Mouse (Mus musculus): ENCODE measurements around the gene Mmaa. TPM values are rescaled to one million over a fixed set of nuclear protein-coding genes. Genes with fewer than 3 reads are reported as not detected.
A peak's percentile ranks its signal among the peaks of the same experiment; 100 is the strongest.

Gene Mmaa
- polyA plus RNA-seq, 1 experiment from 2014 or later, result 27.3 TPM

DNA sequence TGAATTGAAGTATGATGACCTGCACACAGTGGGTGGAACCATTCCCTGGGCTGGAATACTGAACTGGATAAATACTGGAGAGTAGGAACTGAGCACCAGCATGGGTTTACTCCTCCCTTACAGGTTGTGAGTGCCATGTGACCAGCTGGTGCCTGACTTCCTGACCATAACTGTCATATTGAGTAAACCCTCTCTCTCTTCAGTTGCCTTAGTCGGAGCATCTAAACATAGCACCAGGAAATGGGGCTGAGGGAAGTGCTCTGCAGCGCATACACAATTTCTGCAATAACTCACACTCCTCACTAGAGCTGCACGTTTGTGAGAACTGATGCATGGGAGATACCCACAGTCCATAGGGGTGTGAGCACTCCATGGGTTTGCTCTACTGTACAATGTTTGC lies 55.4 kb downstream of the Mmaa start:
- 88% methylated on average over 3 of the region's 3 CpGs for WGBS
- H3K9me3 ChIP-seq (ENCODE audit: control insufficient read depth, low read length), result no peaks in the 10 kb centered on the region
- ATAC-seq, result no peak
- H3K4me2 ChIP-seq (ENCODE audit: low read length), result no peak overlapping the region
- H3K36me3 ChIP-seq (ENCODE audit: control insufficient read depth, insufficient read depth), result no peaks in the 10 kb centered on the region
- H3K9ac ChIP-seq (replicated peaks; ENCODE audit: low read depth, low read length), result no peak overlapping the region
- no peaks in the 10 kb centered on the region for H3K27me3 ChIP-seq (replicated peaks; ENCODE audit: control insufficient read depth, insufficient read depth, low read length)
- no peaks in the 10 kb centered on the region for H3K4me1 ChIP-seq (replicated peaks; ENCODE audit: control insufficient read depth, insufficient read depth, low read length)
- no peak overlapping the region for H3K27ac ChIP-seq (ENCODE audit: low read length)
- H3K4me3 ChIP-seq (replicated peaks; ENCODE audit: low read length), result no peak overlapping the region

- no peak overlapping the region for H3K27ac ChIP-seq (ENCODE audit: low read length)
- H3K9me3 ChIP-seq (ENCODE audit: control insufficient read depth, low read length), result peaks cover 3% of the 10 kb centered on the region; the same call in 1 of the 2 replicates
- H3K27me3 ChIP-seq (replicated peaks; ENCODE audit: control insufficient read depth, insufficient read depth, low read length), result no peaks in the 10 kb centered on the region
- no peaks in the 10 kb centered on the region for H3K4me1 ChIP-seq (replicated peaks; ENCODE audit: control insufficient read depth, insufficient read depth, low read length)
- no peak for ATAC-seq
- H3K36me3 ChIP-seq (ENCODE audit: control insufficient read depth, insufficient read depth), result no peaks in the 10 kb centered on the region
- WGBS, result 94% methylated on average over 8 of the region's 8 CpGs
- no peak overlapping the region for H3K4me3 ChIP-seq (replicated peaks; ENCODE audit: low read length)
- no peak overlapping the region for H3K9ac ChIP-seq (replicated peaks; ENCODE audit: low read depth, low read length)
- no peak overlapping the region for H3K4me2 ChIP-seq (ENCODE audit: low read length)
Measured at GRCm38 (mm10) chr8:79229266-79229888, 65.4 kb downstream of the Mmaa start.

DNA sequence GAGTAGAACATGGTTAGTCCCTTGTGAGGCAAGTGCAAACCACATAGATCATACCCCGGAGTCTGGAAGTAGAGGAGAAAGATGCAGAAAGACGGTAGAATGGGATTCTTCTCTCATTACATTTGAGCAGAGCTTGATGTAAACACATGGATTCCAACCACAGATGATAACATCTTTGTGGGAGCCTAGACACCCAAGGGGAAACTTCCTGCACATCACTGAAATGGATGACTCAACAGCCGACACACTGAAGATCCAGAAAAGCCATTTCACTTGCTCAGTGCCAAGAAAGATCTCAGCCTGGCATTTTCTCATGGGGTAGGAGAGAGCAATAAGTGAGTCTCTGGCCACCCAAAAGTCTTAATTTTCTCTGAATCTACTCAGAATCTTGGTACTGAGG lies 66.8 kb downstream of the Mmaa start:
- Histone ChIP-seq H3K36me3 (ENCODE audit: control insufficient read depth, insufficient read depth) (no peaks in the 10 kb centered on the region), H3K9ac (replicated peaks; ENCODE audit: low read depth, low read length) (no peak overlapping the region), H3K4me2 (ENCODE audit: low read length) (no peak overlapping the region), H3K27ac (ENCODE audit: low read length) (no peak overlapping the region), H3K4me3 (replicated peaks; ENCODE audit: low read length) (no peak overlapping the region), H3K27me3 (replicated peaks; ENCODE audit: control insufficient read depth, insufficient read depth, low read length) (no peaks in the 10 kb centered on the region), H3K4me1 (replicated peaks; ENCODE audit: control insufficient read depth, insufficient read depth, low read length) (no peaks in the 10 kb centered on the region), H3K9me3 (ENCODE audit: control insufficient read depth, low read length) (peaks cover 3% of the 10 kb centered on the region; the same call in 1 of the 2 replicates)
- no peak for ATAC-seq
- WGBS, result 94% methylated on average over 3 of the region's 3 CpGs

GRCm38 (mm10) chr8:79227194-79227593 lies 67.5 kb downstream of the Mmaa start:
- no peak overlapping the region for H3K27ac ChIP-seq (ENCODE audit: low read length)
- no peak overlapping the region for H3K9ac ChIP-seq (replicated peaks; ENCODE audit: low read depth, low read length)
- H3K4me3 ChIP-seq (replicated peaks; ENCODE audit: low read length), result no peak overlapping the region
- no peak overlapping the region for H3K4me2 ChIP-seq (ENCODE audit: low read length)
- H3K9me3 ChIP-seq (ENCODE audit: control insufficient read depth, low read length), result peaks cover 3% of the 10 kb centered on the region; the same call in 1 of the 2 replicates
- H3K4me1 ChIP-seq (replicated peaks; ENCODE audit: control insufficient read depth, insufficient read depth, low read length), result no peaks in the 10 kb centered on the region
- H3K36me3 ChIP-seq (ENCODE audit: control insufficient read depth, insufficient read depth), result no peaks in the 10 kb centered on the region
- ATAC-seq, result no peak
- 78% methylated on average over 4 of the region's 4 CpGs for WGBS
- no peaks in the 10 kb centered on the region for H3K27me3 ChIP-seq (replicated peaks; ENCODE audit: control insufficient read depth, insufficient read depth, low read length)

DNA sequence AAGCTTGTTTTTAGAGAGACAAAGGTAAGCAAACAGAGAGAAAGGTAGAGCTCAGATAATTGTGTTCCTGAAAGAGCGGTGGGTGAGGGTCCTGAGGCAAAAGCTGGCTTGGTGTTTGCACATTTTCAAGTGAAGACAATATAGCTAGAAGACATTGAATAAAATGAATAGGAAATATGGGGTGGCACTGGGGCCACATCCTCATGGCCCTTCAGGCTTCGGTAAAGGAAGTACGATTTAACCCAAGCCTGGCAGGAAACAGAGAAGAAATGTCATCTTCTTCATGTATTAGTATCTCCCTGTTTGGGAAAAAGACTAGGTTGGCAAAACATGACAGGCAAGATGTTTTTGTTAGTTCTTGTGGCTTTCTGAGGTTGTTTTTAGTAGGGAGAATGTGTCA lies 68.7 kb downstream of the Mmaa start:
- ATAC-seq, result no peak
- Histone ChIP-seq H3K4me1 (replicated peaks; ENCODE audit: control insufficient read depth, insufficient read depth, low read length) (peaks cover 2% of the 10 kb centered on the region; the same call in 1 of the 2 replicates), H3K36me3 (ENCODE audit: control insufficient read depth, insufficient read depth) (no peaks in the 10 kb centered on the region), H3K9me3 (ENCODE audit: control insufficient read depth, low read length) (peaks cover 3% of the 10 kb centered on the region; the same call in 1 of the 2 replicates), H3K27ac (ENCODE audit: low read length) (no peak overlapping the region), H3K9ac (replicated peaks; ENCODE audit: low read depth, low read length) (no peak overlapping the region), H3K27me3 (replicated peaks; ENCODE audit: control insufficient read depth, insufficient read depth, low read length) (no peaks in the 10 kb centered on the region), H3K4me2 (ENCODE audit: low read length) (no peak overlapping the region), H3K4me3 (replicated peaks; ENCODE audit: low read length) (no peak overlapping the region)
- WGBS, result 94% methylated on average over 3 of the region's 3 CpGs

DNA sequence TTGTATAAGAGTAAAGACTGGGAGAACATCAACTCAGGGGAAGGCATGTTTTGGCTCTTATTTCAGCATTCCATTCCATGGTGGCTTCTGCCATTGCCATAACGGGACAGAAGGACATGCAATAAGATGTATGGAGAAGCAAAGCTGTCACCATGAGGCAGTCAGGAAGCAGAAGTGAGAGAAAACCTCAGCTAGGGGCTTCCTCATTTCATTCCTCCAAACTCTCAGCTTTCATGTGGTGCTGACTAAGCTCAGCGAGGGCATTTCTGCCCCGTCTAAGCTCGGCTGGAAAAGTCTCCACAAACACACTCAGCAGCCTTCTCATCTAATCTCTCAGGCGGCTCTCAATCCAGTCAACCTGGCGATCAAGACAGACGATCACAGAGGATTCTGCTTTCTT lies 69.2 kb downstream of the Mmaa start:
- ATAC-seq, result no peak

GRCm38 (mm10) chr8:79224363-79224762 lies 70.4 kb downstream of the Mmaa start:
- Histone ChIP-seq H3K27me3 (replicated peaks; ENCODE audit: control insufficient read depth, insufficient read depth, low read length) (no peaks in the 10 kb centered on the region), H3K9me3 (ENCODE audit: control insufficient read depth, low read length) (peaks cover 3% of the 10 kb centered on the region; the same call in 1 of the 2 replicates), H3K4me3 (replicated peaks; ENCODE audit: low read length) (no peak overlapping the region), H3K36me3 (ENCODE audit: control insufficient read depth, insufficient read depth) (no peaks in the 10 kb centered on the region), H3K4me1 (replicated peaks; ENCODE audit: control insufficient read depth, insufficient read depth, low read length) (peaks cover 2% of the 10 kb centered on the region; the same call in 1 of the 2 replicates), H3K9ac (replicated peaks; ENCODE audit: low read depth, low read length) (no peak overlapping the region), H3K27ac (ENCODE audit: low read length) (no peak overlapping the region), H3K4me2 (ENCODE audit: low read length) (no peak overlapping the region)
- WGBS, result 19% methylated on average over 9 of the region's 9 CpGs
- peak; percentile 57; the same call in 1 of the 2 replicates for ATAC-seq

More for the DNA sequence above, 69.2 kb downstream of the Mmaa start:
- Histone ChIP-seq H3K27me3 (replicated peaks; ENCODE audit: control insufficient read depth, insufficient read depth, low read length) (no peaks in the 10 kb centered on the region), H3K9me3 (ENCODE audit: control insufficient read depth, low read length) (peaks cover 3% of the 10 kb centered on the region; the same call in 1 of the 2 replicates), H3K36me3 (ENCODE audit: control insufficient read depth, insufficient read depth) (no peaks in the 10 kb centered on the region), H3K4me3 (replicated peaks; ENCODE audit: low read length) (no peak overlapping the region), H3K27ac (ENCODE audit: low read length) (no peak overlapping the region), H3K4me1 (replicated peaks; ENCODE audit: control insufficient read depth, insufficient read depth, low read length) (peaks cover 2% of the 10 kb centered on the region; the same call in 1 of the 2 replicates), H3K4me2 (ENCODE audit: low read length) (no peak overlapping the region), H3K9ac (replicated peaks; ENCODE audit: low read depth, low read length) (no peak overlapping the region)
- 86% methylated on average over 7 of the region's 7 CpGs for WGBS

DNA sequence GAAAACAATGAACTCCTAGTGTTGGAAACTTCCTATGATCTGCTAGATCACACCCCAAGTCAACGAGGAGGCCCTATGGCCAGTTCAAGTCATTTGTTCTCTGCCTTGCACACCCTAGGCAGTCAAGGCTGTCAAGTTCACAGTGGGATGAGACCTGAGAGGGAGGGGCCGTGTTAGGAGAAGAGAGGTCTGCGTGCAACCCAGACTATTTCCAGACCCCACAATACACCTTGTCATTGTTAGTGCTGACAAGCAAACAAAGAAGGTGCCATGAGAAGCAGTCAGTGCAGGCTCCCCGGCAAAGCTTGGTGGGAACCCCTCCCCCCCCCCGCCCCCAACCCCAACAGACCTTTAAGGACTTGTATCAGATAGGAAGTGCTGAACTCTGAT lies 72.0 kb downstream of the Mmaa start:
- Histone ChIP-seq H3K4me3 (replicated peaks; ENCODE audit: low read length) (no peak overlapping the region), H3K4me1 (replicated peaks; ENCODE audit: control insufficient read depth, insufficient read depth, low read length) (peaks cover 2% of the 10 kb centered on the region; the same call in 1 of the 2 replicates), H3K27ac (ENCODE audit: low read length) (no peak overlapping the region), H3K27me3 (replicated peaks; ENCODE audit: control insufficient read depth, insufficient read depth, low read length) (no peaks in the 10 kb centered on the region), H3K36me3 (ENCODE audit: control insufficient read depth, insufficient read depth) (no peaks in the 10 kb centered on the region), H3K9me3 (ENCODE audit: control insufficient read depth, low read length) (peaks cover 3% of the 10 kb centered on the region; the same call in 1 of the 2 replicates), H3K4me2 (ENCODE audit: low read length) (no peak overlapping the region), H3K9ac (replicated peaks; ENCODE audit: low read depth, low read length) (no peak overlapping the region)
- 60% methylated on average over 5 of the region's 5 CpGs for WGBS
- 0 out of 2 replicates have a peak, but pooled peaks have one; percentile 53 for ATAC-seq

- 0 out of 2 replicates have a peak overlapping the region, but pooled peaks have one; percentile 25 for H3K27ac ChIP-seq (ENCODE audit: low read length)
- no peaks in the 10 kb centered on the region for H3K27me3 ChIP-seq (replicated peaks; ENCODE audit: control insufficient read depth, insufficient read depth, low read length)
- H3K9me3 ChIP-seq (ENCODE audit: control insufficient read depth, low read length), result peaks cover 3% of the 10 kb centered on the region; the same call in 1 of the 2 replicates
- no peak overlapping the region for H3K4me2 ChIP-seq (ENCODE audit: low read length)
- peak; percentile 45; the same call in 1 of the 2 replicates for ATAC-seq
- no peak overlapping the region for H3K9ac ChIP-seq (replicated peaks; ENCODE audit: low read depth, low read length)
- H3K4me3 ChIP-seq (replicated peaks; ENCODE audit: low read length), result no peak overlapping the region
- peaks cover 2% of the 10 kb centered on the region; the same call in 1 of the 2 replicates for H3K4me1 ChIP-seq (replicated peaks; ENCODE audit: control insufficient read depth, insufficient read depth, low read length)
- H3K36me3 ChIP-seq (ENCODE audit: control insufficient read depth, insufficient read depth), result no peaks in the 10 kb centered on the region
- WGBS, result 59% methylated on average over 5 of the region's 5 CpGs
Measured at GRCm38 (mm10) chr8:79222106-79222751, 72.5 kb downstream of the Mmaa start.

Measured in forebrain, embryonic 16.5 days (tissue).